31 mouse cellular contexts compared by ENCODE assay signal in the genomic region with DNA sequence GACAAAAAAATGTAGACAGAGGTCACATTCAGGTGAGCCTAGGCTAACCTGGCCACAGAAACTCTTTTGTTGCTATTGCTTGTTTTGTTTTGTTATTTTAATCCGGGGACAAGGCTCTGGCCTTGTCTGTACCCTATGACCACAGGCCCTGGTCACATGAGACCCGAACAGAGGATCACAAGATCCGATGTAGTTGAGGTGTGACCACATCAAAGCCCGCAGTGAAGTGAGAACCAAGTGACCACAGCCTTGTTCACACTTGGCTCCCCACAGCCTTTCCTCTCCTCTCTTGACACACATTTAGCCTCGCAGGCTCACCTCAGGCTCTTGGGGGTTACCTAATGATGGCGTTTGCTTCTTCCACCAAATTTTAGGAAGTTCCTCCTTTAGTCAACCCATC. TPM values are rescaled to one million over a fixed set of nuclear protein-coding genes. Genes with fewer than 3 reads are reported as not detected.
DNase-seq lines count a peak whose midpoint lies in the region; ATAC-seq and TF ChIP-seq lines count a peak whose summit lies in the region.
"Had no signal": no experiment of that assay in that cellular context is flagged by ENCODE, and none has a peak within 500 bp of the region (broad histone marks: within the 10 kb centered on the region; RNA-seq: fewer than 3 reads in every experiment).

No protein-coding gene starts in this region.

- no peak for TF ChIP-seq CTCF in left cerebral cortex, adult 2 months (IDR thresholded peaks at IDR 0.05)

- no peaks in the 10 kb centered on the region for H3K4me1 ChIP-seq in hindbrain, embryonic 14.5 days (replicated peaks; ENCODE audit: control insufficient read depth, insufficient read depth, low read length)
- H3K4me1 ChIP-seq: embryonic facial prominence, embryonic 13.5 days; embryonic facial prominence, embryonic 15.5 days; forebrain, embryonic 10.5 days; forebrain, embryonic 12.5 days had no signal

- no peaks in the 10 kb centered on the region for H3K36me3 ChIP-seq in hindbrain, embryonic 14.5 days (replicated peaks; ENCODE audit: control insufficient read depth, insufficient read depth)
- H3K36me3 ChIP-seq: embryonic facial prominence, embryonic 13.5 days; embryonic facial prominence, embryonic 15.5 days; forebrain, embryonic 10.5 days; forebrain, embryonic 12.5 days; G1E had no signal

- WGBS in hindbrain, embryonic 14.5 days, result 94% methylated on average over 6 of the region's 6 CpGs

- H3K4me3 ChIP-seq in hindbrain, embryonic 14.5 days (replicated peaks; ENCODE audit: low read length), result no peak overlapping the region
- H3K4me3 ChIP-seq in left cerebral cortex, adult 2 months, result no peak overlapping the region
- H3K4me3 ChIP-seq: embryonic facial prominence, embryonic 13.5 days; embryonic facial prominence, embryonic 15.5 days; erythroblast, embryonic 14.5 days; forebrain, embryonic 10.5 days; forebrain, embryonic 12.5 days had no signal

- H3K9me3 ChIP-seq in hindbrain, embryonic 14.5 days (ENCODE audit: control insufficient read depth, low read length), result no peaks in the 10 kb centered on the region
- H3K9me3 ChIP-seq: embryonic facial prominence, embryonic 13.5 days; embryonic facial prominence, embryonic 15.5 days; forebrain, embryonic 12.5 days had no signal

- no peak overlapping the region for H3K4me2 ChIP-seq in hindbrain, embryonic 14.5 days (replicated peaks)
- H3K4me2 ChIP-seq: embryonic facial prominence, embryonic 13.5 days; embryonic facial prominence, embryonic 15.5 days; forebrain, embryonic 12.5 days had no signal

- DNase-seq in heart, adult 11 months, result peak; percentile 66
- no peak for DNase-seq in heart, postnatal 36 days
- peak; percentile 38 for DNase-seq in T-cell, adult 2 months (ENCODE audit: low spot score)
- DNase-seq in hindbrain, embryonic 14.5 days (ENCODE audit: low spot score), result no peak
- no peak for DNase-seq in lung, postnatal 4 days
- no peak for DNase-seq in left cerebral cortex, adult 2 months (ENCODE audit: extremely low spot score in 1 of 2, low spot score in 2 of 2)
- DNase-seq: adrenal gland, adult 2 months; adrenal gland, postnatal 10 days; adrenal gland, postnatal 25 days; B cell, adult 2 months; cerebellum, adult 11 months; cerebellum, adult 18-20 months; cerebellum, adult 8-10 months; cerebellum, adult 9-11 months; cerebellum, postnatal 14 days; cerebellum, postnatal 36 days; embryo, embryonic 11 days had no signal

- H3K27ac ChIP-seq in hindbrain, embryonic 14.5 days, result no peak overlapping the region
- no peak overlapping the region for H3K27ac ChIP-seq in left cerebral cortex, adult 2 months
- H3K27ac ChIP-seq: embryonic facial prominence, embryonic 13.5 days; embryonic facial prominence, embryonic 15.5 days; forebrain, embryonic 10.5 days; forebrain, embryonic 12.5 days had no signal

- intact Hi-C loops in heart, postnatal 36 days (cut with DNase I), result no loop called here
- intact Hi-C loops in left cerebral cortex, adult 2 months (cut with DNase I), result no loop called here

- H3K9ac ChIP-seq in hindbrain, embryonic 14.5 days, result no peak overlapping the region
- H3K9ac ChIP-seq: embryonic facial prominence, embryonic 13.5 days; embryonic facial prominence, embryonic 15.5 days; forebrain, embryonic 12.5 days had no signal

- peak; percentile 43 for ATAC-seq in megakaryocyte, adult 5-6 weeks (ENCODE audit: poor library complexity, severe bottlenecking)
- no peak for ATAC-seq in hindbrain, embryonic 14.5 days (ENCODE audit: low FRiP score)
- ATAC-seq: activated CD4-positive, CD25-positive, alpha-beta regulatory T cell, adult 4 months; CD4-positive, CD25-positive, alpha-beta regulatory T cell, adult 4 months; forebrain, embryonic 14.5 days; forebrain, embryonic 16.5 days; Patski had no signal

- H3K27me3 ChIP-seq in hindbrain, embryonic 14.5 days (ENCODE audit: control insufficient read depth, insufficient read depth, low read length), result no peaks in the 10 kb centered on the region
- H3K27me3 ChIP-seq: embryonic facial prominence, embryonic 13.5 days; embryonic facial prominence, embryonic 15.5 days; forebrain, embryonic 12.5 days had no signal

RNA-seq across cellular contexts. Expression of a gene that starts 35.6 kb away (rescaled TPM):
- 100 to 1,000 TPM; 320 to 392 TPM for total RNA-seq in heart, postnatal 36 days (2021)
- 34.6 and 38.1 TPM in 2 replicates for total RNA-seq in megakaryocyte, adult 5-6 weeks (2015)
- total RNA-seq in megakaryocyte, adult 5-6 weeks (2017), result 93.1 and 95.7 TPM in 2 replicates
- 293 and 307 TPM in 2 replicates for polyA plus RNA-seq in hindbrain, embryonic 14.5 days (2014; fragmentation: Nextera tagmentation; extraction: Ambion mirVana)
- 100 to 1,000 TPM; 118 TPM for total RNA-seq in left cerebral cortex, adult 2 months (2021)

RNA-seq across cellular contexts. Expression of a gene that starts 49.4 kb away (rescaled TPM):
- total RNA-seq in heart, postnatal 36 days (2021), result 10 to 100 TPM; 16.7 to 17.9 TPM
- total RNA-seq in megakaryocyte, adult 5-6 weeks (2015), result 6.4 and 6.8 TPM in 2 replicates
- 6.2 and 14.1 TPM in 2 replicates for total RNA-seq in megakaryocyte, adult 5-6 weeks (2017)
- 36.0 and 39.4 TPM in 2 replicates for polyA plus RNA-seq in hindbrain, embryonic 14.5 days (2014; fragmentation: Nextera tagmentation; extraction: Ambion mirVana)
- 10 to 100 TPM; 34.8 to 36.0 TPM for total RNA-seq in left cerebral cortex, adult 2 months (2021)

RNA-seq across cellular contexts. Expression of a gene that starts 52.4 kb away (rescaled TPM):
- total RNA-seq in heart, postnatal 36 days (2021), result 1 to 10 TPM; 1.2 to 2.2 TPM
- total RNA-seq in megakaryocyte, adult 5-6 weeks (2015), result not detected in 2 replicates
- total RNA-seq in megakaryocyte, adult 5-6 weeks (2017), result not detected in 2 replicates
- polyA plus RNA-seq in hindbrain, embryonic 14.5 days (2014; fragmentation: Nextera tagmentation; extraction: Ambion mirVana), result 0.13 and 0.70 TPM in 2 replicates
- total RNA-seq in left cerebral cortex, adult 2 months (2021), result not detected
- total RNA-seq: common myeloid progenitor, adult 5-6 weeks had no signal
- polyA plus RNA-seq: embryonic facial prominence, embryonic 11.5 days; forebrain, embryonic 10.5 days; forebrain, embryonic 14.5 days; forebrain, embryonic 16.5 days; G1E had no signal

Comparison
In these comparisons a context has a peak if more than half of its experiments do, and no peak if none do; other contexts are left out.
1. DNase-seq: peak in heart, adult 11 months (single experiment) and T-cell, adult 2 months (single experiment); none in heart, postnatal 36 days (0 of 2), hindbrain, embryonic 14.5 days (single experiment), lung, postnatal 4 days (0 of 2) and left cerebral cortex, adult 2 months (0 of 2).